Mouse (Mus musculus) cerebellum, postnatal 36 days (tissue): ENCODE measurements at regions not wholly inside any gene's neighbourhood (a gene's known extent, or its start where the extent isn't known, plus 50 kb on each side); places are given as distances from the start of the nearest gene placed in this dataset.
A peak's percentile ranks its signal among the peaks of the same experiment; 100 is the strongest.

ENCODE experiments used
- DNase-seq, 2 experiments: peaks; one replicate each; pipeline ENCODE4 v3.0.0; 2021 to 2022; ENCODE audit warnings: mixed read lengths in 2 of 2

- peak; percentile 35 to 44 for DNase-seq
These were observed 354.1 kb downstream of the Cdh7 start for GRCm38 (mm10) chr1:110336303-110336702.
